Mouse (Mus musculus) brain, adult 2 months (tissue): ENCODE data around the gene E030025P04Rik.
A peak's percentile ranks its signal among the peaks of the same experiment; 100 is the strongest.

Source experiments
- DNase-seq: peaks from one replicate; pipeline ENCODE4 v3.0.0; 2011; ENCODE audit warnings: low read depth, low spot score

E030025P04Rik gene

DNA sequence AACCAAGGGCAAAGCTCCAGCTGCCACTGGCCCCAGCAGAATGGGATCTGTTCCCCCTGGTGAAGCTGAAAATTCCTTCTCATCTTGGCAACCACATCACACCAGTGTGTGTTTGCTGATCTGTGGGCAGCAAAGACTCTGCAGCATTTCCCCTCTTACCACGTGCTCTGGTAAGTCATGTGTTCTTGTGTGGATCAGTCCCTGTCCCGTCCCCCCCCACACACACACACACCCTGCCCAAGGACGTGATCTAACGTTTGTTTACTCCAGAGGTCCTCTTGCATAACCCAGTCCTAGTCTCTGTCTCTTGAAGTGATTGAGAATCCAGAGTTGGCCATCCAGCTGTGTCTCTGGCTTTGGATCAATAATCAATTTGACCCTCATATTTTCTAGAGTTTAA lies at the start of gene E030025P04Rik:
Gene E030025P04Rik, minus strand, starts transcription at position 134 of the 400 bp plus-strand sequence.
- DNase-seq = no peak

DNA sequence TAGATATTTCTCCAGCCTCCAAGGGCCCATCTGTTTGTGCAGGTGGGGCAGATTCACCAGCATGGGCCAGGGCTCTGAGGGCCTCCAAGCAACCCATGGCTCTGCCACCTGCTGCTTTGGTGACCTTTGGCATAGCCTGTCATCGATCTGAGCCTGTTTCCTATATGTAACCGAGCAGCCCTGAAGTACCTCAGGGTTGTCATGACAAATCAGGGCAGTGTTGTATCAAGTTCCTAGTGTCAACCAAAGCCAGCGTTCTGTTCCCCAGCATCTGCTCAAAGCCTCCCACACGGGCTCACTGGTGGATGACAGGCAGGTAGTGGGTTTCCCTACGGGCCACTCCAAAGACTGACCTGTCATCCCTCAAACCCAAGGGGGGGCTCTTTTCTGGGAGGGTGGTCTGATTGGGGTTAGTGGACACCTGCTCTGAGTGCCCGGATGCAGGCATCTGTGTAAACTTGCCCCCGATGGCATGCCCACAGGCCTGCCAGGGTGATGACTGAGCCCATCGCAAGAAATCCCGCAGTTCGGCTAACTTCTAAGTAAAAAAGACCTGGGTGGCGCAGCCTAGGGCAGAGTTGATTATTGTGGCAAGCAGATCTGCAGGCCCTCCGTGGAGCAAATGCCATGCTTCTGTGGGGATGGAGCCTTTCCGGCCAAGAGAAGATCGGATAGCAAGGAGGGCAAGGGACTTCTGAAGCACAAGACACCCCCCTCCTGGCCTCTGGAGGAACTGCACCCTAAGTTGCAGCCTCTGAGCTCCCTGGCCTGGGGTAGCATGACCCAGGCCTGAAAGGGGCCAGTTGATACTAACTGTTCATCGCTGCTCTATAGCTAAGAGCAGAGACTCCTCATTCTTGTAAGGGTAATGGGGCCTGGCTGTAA lies 48.7 kb upstream of the E030025P04Rik start:
- peak; percentile 86 for DNase-seq

DNA sequence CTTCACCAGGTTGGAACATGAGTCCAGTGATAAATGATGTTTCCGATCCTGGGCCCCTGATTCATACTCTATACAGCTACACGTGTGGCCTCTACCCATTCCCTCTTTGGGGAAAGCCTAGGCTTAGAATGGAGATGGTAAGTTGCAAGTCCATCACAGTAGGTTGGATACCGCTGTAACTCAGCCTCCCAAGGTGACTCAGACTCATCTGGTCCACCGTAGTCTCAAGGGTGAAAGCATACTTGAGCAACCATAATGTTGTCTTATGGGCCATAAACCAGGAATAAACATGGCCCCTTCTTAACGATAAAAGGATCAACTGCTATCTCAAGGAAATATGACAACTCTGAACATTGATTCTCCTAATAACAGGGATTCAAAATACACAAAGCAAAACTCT lies 44.1 kb upstream of the E030025P04Rik start:
- no peak for DNase-seq

DNA sequence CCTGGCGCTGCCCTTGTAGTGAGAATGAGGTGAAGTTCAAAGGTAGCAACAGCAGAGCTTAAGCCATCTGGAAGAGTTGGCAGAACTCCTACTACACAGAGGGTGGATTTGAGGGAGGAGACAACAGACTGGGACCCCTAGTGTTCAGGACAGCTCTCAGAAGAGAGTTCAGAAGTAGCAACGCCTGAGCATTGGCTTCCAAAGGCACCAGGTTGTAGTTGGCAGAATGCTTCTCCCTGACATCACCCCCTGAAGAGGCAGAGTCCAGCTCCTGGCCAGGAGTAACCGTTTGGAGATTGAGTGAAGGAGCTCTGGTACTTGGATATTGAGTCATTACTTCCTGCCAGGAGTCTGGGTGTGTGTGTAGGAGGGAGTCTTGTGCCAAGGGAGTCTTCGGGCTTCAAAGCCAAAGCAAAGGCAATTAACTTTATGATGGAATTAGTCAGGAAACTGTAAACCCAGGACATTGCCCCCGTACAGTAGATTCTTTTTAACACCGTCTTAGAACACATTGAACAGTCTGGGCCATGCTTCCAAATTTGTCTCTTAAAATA lies 43.5 kb upstream of the E030025P04Rik start:
- peak; percentile 65 for DNase-seq

DNA sequence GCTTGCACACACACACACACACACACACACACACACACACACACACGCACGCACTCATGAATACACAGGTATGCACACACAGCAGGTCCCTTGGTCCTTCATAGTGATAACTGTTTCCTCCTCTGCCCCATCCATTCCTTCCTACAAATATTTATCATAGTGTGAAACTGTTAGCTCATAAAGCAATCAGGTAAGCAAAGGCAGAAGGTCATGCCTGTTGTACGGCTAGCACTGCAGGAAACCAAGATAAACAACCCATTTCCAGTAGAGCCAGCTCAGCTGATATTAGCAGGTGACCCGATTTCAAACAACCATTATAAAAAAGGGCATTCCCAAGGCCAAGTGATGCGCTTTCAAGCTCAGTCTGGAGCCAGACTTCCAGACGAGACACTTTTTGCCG lies 36.9 kb upstream of the E030025P04Rik start:
- DNase-seq = no peak

DNA sequence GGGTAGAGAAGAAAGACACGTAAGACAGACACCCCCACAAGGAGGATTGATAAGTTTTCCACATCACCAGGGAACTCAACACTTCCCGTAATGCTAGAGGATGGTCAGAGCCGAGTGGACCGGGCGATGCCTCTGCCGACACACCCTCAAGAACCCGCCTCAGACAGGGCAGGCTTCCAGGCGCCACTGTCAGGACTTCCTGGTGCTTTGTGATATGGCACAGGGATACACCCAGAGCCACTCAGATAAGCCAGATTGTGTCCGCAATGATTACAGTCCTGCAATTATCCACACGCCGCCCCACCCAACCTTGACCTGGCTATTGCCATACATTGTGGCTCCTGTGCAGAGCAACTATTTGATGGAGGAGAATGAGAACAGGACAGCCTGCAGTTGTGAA lies 36.1 kb upstream of the E030025P04Rik start:
- DNase-seq = no peak

DNA sequence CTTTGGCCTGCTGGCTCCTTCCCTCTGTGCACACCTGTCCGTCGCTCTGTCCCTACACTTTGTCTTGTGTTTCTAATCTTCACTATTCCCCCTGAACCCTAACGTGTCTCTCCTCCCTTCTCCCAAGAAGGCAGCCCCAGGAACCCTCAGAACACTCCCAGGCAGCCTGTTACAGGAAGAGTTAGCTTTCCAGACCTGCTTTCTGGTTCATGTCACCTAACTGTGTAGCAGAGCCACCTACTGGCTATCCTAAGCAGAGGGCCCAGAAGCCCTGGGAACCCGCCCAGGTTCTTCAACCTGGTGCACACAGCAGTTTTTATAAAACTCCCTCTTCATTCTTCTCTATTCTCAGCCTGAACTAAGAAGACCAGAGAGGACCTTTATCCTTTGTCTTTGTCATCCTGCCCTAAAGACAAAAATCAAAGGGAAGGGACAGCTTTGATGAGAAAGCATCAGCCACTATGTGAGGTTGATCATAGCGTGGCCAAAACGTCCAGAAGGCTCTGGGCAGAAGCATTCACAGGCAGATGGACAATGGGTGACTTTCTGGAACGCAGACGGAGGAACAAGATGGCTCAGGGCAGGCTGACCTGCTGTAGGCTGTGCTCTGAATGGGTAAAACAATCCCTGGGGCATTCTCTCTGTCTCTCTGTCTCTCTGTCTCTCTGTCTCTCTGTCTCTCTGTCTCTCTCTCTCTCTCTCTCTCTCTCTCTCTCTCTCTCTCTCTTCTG lies 34.8 kb upstream of the E030025P04Rik start:
- peak; percentile 89 for DNase-seq

DNA sequence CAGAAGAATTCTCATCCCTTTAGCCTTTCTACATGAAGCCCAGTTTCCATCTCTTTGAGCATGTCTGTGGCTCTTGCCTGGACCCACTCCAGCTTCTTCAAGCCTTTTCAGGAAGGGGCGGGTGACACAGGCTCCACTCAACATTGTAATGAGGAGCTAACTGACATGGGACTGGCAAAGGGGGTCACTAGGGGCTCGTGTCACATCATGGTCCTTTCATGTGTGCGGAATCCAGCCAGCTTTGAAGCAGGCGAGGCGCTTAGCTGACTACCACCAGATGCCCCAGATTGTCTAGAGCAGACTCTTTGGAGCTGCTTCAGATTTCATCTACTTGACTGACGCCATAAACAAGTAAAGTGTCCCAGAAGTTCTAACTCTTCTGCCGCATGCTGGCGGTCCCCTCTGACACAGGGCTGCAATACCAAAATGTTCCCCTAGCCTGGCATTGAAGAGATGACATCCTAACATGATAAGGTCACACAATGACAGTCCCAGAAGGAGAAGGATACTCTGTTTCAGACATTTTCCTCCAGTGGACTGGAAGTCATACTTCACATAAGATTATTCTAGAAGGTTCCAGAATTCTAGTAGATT lies 31.3 kb upstream of the E030025P04Rik start:
- no peak for DNase-seq

DNA sequence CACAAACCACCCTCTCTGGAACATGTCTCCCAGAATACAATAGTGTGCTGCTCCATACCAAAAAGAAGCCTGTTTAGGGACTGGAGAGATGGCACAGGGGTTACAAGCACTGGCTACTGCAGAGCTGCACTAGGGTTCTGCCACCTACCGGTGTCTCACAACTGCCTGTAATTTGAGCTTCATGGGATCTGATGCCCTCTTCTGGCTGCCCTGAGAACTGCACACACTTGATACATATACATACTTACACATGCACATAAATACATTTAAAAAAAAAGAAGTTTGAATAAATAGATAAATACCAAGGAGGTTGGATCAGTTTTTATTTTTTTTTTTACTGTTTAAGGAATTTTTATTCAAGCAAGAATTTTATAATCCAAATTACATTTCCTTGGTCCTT lies 28.1 kb upstream of the E030025P04Rik start:
- no peak for DNase-seq

DNA sequence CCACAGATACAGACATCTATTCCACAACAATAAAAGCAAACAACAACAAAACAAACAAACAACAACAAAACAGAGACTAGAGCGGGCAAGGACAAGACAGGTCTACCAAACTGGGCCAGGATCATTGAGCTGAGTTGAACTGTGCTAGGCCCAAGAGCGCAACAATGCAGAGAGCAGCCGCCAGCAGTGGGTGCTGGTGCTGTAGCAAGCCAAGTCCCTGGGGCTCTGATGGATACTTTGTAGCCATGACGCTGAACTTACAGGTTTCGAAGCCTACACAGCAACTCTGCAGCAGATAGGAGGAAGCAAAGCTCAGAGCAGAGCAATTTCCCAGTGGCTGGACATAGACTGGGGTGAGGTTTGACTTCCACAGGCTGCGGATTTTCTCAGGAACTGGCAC lies 26.6 kb upstream of the E030025P04Rik start:
- no peak for DNase-seq

DNA sequence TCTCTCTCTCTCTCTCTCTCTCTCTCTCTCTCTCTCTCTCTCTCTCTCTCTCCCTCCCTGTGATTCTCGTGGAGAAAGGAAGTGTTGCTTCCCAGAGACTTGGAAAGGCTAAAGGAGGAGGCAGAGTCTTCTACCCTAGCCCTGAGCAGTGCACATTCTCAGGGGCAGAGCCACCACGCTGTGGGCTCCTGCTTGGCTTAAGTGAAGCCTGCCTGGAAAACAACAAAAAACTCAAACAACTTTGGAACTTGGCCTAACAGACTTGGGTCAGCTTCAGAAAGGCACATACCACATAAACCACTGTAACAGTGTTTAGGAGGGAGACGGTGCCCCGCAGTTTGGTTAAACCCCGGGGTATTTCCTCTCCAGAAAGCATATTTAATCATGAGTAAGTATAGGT lies 13.5 kb upstream of the E030025P04Rik start:
- DNase-seq = no peak

DNA sequence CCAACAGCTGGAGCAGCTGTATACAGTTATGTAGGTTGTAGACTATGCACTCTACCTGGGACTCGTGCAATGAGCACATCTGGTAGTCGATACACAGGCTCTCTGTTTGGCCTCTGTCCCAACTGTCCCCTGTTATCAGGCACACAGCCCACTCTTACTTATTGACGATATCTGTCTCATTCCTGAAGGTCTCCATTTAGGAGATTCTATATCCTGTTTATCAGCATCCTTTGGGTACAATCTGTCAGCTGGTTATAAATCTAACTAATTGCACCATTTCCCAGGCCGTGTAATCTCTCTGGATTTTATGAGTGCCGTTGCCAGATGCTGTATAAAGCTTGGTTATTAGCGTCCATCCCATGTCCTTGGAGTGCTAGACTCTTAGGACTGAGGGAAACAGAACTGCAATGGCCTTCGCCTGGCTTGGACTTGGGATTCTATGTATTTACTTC lies 747 bp upstream of the E030025P04Rik start:
- DNase-seq = no peak

DNA sequence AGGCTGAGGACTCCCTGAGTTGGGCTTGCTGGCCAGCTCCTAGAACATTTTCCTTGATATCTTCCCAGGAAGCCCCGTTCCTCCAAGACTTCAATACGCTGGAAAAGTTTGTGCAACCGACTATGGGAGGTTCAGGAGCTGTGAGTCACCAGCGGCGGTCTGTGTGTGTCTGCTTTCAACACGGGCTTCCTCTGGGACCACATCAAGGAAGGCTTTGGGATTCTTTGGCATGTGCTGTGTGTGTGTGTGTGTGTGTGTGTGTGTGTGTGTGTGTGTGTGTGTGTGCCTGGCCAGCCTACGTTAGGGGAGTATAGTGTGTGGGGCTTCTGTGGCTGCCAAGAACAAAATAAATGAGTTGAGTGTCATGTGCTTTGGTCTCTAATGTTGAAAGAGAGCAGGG lies 17.7 kb downstream of the E030025P04Rik start:
- no peak for DNase-seq

DNA sequence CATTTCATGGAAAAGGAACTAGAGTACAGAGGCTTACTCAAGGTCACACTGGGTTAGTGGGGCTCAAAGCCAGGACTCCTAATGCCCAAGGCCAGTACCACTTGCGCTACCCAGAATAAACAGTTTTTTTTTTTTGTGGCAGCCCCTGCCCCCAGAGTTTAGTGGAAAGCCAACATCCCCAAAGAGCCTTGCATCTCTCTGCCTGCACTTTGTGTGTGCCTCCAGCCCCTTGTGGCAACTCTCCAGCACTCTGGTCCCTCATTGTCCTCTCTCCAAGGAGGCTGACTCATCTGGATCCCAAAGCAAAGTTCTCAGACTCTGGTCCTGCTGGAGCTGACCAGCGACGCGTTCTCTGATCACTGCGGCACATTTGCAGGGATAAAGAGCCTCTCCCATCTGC lies 18.7 kb downstream of the E030025P04Rik start:
- no peak for DNase-seq

DNA sequence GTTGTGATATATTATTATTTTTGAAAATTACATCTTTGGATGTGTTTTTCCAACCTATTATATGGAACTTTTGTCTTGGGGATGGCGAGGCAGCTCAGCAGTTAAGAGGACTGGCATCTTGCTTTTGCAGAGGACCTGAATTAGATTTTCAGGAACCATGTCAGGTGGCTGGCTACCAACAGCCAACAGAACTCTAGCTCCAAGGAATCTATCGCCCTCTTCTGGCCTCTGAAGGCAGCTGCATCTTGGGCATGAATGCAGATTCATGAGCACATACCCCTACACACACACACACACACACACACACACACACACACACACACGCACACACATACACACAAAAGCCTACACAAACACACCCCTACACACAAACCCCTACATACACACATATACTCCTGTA lies 19.9 kb downstream of the E030025P04Rik start:
- peak; percentile 70 for DNase-seq

DNA sequence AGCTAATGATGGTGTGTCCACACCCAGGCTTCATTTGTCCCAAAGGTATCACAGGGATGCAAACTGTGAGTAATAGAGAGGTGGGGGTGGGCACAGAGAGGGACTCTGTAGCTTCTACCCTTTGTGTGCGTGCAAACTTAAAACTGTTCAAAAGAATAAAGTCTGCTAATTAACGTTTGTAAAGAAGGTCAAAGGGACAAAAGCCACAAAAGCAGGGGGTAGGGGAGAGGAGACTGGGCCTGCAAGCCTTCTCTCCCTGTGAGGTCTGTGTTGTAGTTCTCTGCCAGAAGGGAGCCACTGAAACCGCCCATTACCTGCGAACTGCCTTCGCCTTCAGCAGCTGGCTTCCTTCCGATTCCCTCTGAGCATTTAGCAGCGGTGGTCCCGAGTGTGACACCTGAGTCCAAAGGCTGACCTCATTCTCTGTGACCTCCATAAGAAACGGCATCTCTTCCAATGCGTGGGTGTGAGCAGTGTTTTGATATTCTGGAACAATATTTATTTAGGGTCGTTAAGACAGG lies 34.3 kb downstream of the E030025P04Rik start:
- DNase-seq = no peak

DNA sequence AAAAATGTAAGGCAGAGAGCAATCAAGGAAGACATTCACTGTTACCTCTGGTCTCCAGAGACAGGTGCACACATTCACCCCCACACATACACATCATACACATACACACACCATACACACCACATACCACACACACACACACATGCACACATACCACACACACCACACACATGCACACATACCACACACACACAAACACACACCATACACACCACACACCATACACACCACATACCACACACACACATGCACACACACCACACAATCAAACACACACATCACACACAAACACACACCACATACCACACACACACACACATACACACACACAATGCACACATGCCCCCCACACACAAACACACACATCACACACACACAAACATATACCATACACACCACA lies 35.1 kb downstream of the E030025P04Rik start:
- DNase-seq = no peak

DNA sequence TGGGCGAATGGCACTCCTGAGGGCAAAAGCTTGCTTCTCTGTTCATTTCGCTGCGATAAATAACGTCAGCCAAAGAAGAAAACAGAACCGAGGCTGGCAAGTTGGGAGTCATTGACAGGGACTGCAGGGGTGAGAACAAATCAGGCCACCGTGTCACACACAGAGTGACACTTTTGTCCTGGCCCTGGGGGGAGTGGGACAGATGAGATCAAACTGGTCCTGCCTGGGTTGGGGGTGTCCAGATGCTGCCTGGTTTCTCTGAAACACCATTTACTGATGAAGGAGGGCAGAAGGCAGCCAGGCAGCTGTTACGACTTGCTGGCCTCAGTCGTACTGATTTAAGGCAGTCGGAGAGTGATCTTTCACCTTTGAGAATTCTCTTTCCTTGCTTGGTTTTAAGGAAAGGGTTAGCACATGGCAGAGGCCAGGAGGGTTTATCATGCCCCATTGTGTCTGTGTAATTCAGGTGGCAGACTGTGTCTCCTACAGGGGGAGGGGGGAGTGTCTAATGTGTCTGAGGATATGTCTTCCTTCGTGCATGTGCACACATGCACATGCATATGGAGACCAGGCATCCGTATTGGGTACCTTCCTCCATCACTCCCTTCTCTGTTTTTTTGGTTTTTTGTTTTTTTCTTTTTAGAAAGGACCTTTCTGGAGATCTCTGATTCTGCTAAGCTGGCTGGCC lies 36.5 kb downstream of the E030025P04Rik start:
- no peak for DNase-seq

DNA sequence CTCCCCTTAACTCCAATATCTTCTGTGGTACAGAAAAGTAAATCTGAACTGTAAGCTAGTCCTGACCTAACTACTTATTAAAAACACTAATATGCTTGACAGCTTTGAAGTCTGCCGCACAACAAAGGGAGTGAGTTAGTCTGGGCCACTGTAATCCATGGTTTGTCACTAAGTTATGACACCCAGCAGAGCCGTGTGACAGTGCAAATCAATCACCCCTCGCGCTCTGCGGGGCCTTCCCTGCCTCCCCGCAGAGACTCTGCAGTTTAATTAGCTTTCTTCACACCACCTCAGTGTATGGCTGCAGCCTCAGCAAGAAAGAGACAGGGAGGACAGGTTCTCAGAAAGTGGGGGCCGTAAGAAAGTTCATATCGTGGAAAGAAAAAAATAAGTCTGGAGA lies 37.4 kb downstream of the E030025P04Rik start:
- DNase-seq = no peak

DNA sequence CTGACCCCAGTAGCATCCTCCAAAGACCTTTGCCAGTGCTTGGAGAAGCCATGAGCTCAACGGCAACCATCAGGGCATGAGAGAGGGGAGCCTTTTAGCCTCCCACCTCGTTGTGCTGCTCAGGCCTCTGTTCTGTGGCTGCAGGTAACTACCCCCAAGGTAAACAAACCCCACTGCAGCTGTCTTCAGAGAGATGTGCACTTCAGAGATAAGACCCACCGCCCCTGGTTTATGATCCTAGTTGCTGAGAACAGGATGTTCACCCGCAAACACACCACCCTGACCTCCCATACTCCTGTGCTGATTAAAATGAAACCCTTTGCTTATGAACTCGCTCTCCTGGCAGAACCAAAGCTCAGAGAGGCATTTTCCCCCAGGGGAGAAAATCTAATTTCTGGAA lies 38.0 kb downstream of the E030025P04Rik start:
- no peak for DNase-seq

DNA sequence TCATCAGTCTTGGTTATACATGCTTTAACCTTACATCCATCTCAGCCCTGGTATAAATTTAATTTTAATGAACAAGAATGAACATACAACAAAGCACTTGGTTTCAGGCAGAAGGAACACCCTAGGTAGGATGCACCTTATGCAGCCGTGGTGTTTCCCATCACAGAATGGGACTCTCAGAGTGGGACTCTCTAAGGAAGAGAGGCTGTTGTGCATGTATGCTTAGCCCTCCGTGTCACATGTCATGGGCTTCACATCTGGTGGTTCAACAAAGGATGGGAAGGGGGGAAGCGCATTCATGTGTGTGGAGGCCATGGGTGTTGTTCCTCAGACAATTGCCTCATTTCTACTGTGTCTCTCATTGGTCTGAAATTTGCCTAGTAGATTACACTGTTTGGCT lies 40.8 kb downstream of the E030025P04Rik start:
- no peak for DNase-seq
